Mouse (Mus musculus) kidney, adult 2 months (tissue): ENCODE measurements around the gene Ccdc96. TPM values are rescaled to one million over a fixed set of nuclear protein-coding genes. Genes with fewer than 3 reads are reported as not detected.

Source experiments
- DNase-seq: peaks from one replicate; pipeline ENCODE4 v3.0.0; 2021
- H3K27ac ChIP-seq: fragments of 200-500 bp; 2 replicates; pipeline ENCODE4 v1.5.1; 2012; ENCODE audit warnings: low read depth, low read length, control low read depth, inconsistent platforms; ENCODE audit not compliant: insufficient read depth
- H3K27me3 ChIP-seq: fragments of 200-500 bp; replicated peaks from 2 replicates; pipeline ENCODE4 v1.6.1; 2012; ENCODE audit warnings: mild to moderate bottlenecking, moderate library complexity, low read length, inconsistent platforms; ENCODE audit not compliant: control insufficient read depth, insufficient read depth
- H3K36me3 ChIP-seq: fragments of 200-500 bp; 2 replicates; pipeline ENCODE4 v1.6.1; 2012; ENCODE audit warnings: mild to moderate bottlenecking, moderate library complexity, low read length, inconsistent platforms; ENCODE audit not compliant: control insufficient read depth, insufficient read depth
- H3K4me1 ChIP-seq: fragments of 200-500 bp; 2 replicates; pipeline ENCODE4 v1.6.1; 2011; ENCODE audit warnings: low read length; ENCODE audit not compliant: control insufficient read depth, insufficient read depth
- H3K4me3 ChIP-seq: fragments of 200-500 bp; 2 replicates; pipeline ENCODE4 v1.5.1; 2011; ENCODE audit warnings: mild to moderate bottlenecking, low read depth, low read length, control low read depth; ENCODE audit not compliant: insufficient read depth
- CTCF ChIP-seq: fragments of 200-500 bp; conservative IDR thresholded peaks from 2 replicates; pipeline ENCODE4 v1.5.1; 2011; ENCODE audit warnings: low read depth, mild to moderate bottlenecking, control low read depth, low read length, moderate library complexity, mixed read lengths; ENCODE audit not compliant: insufficient read depth, insufficient read length
- POLR2A ChIP-seq: fragments of 200-500 bp; IDR thresholded peaks from one replicate; pipeline ENCODE4 v1.6.1; 2011; ENCODE audit warnings: low read depth, low read length, control low read depth
- WGBS: fragments of 180-500 bp; shearing (Covaris S2); methylation state at CpG from one replicate; pipeline ENCODE4 v1.1.7; 2018; 5-methylcytosine and 5-hydroxymethylcytosine counted together
- polyA plus RNA-seq: library from polyadenylated mRNA; depleted of rRNA; stranded (reverse); fragments of >200 nt; gene quantifications from 2 replicates; pipeline ENCODE4 v1.2.3, GENCODE M21; 2012; rRNA removed

Ccdc96 gene
- polyA plus RNA-seq, 1 experiment: 0.28 TPM

- TF ChIP-seq CTCF (no peak), POLR2A (no peak)
- Histone ChIP-seq H3K27ac (no peak overlapping the region), H3K36me3 (no peaks in the 10 kb centered on the region), H3K27me3 (no peaks in the 10 kb centered on the region), H3K4me1 (peaks cover 14% of the 10 kb centered on the region), H3K4me3 (no peak overlapping the region)
- no peak for DNase-seq
- 77% methylated on average over 3 of the region's 3 CpGs for WGBS
These were observed 52.0 kb downstream of the Ccdc96 start for GRCm38 (mm10) chr5:36536424-36536823.

Other genes with a start within 250 kb of the Ccdc96 start
- 1.9 and 2.3 TPM in 2 replicates for gene Sorcs2, start 86.4 kb upstream of the Ccdc96 start, polyA plus RNA-seq
- gene Grpel1, start 19.6 kb upstream of the Ccdc96 start, polyA plus RNA-seq: 30.5 and 38.4 TPM in 2 replicates
- 17.0 and 18.7 TPM in 2 replicates for gene Tada2b, start 303 bp upstream of the Ccdc96 start, polyA plus RNA-seq
- 45.2 and 50.0 TPM in 2 replicates for gene Tbc1d14, start 108.7 kb downstream of the Ccdc96 start, polyA plus RNA-seq
- 22.1 and 23.1 TPM in 2 replicates for gene D5Ertd579e, start 211.4 kb downstream of the Ccdc96 start, polyA plus RNA-seq